Mouse (Mus musculus): Measurements from ENCODE around the gene Dok4. TPM values are rescaled to one million over a fixed set of nuclear protein-coding genes. Genes with fewer than 3 reads are reported as not detected.
"Not testable (repeated sequence)": the region's sequence is repeated elsewhere in the genome, so short reads cannot be mapped to it uniquely, and the experiment has no call there.

The Dok4 gene
- total and polyA plus RNA-seq, 3 experiments: 0.51 to 3.7 (median 0.93) TPM

- Histone ChIP-seq H3K9me3 (replicated peaks) (no peaks in the 10 kb centered on the region), H3K4me3 (ENCODE audit: low read depth, low read length) (peak overlapping the region; percentile 91), H3K4me1 (ENCODE audit: insufficient read depth, low read depth, low read length) (peaks cover 30% of the 10 kb centered on the region), H3K27me3 (ENCODE audit: insufficient read depth, low read length) (no peaks in the 10 kb centered on the region), H3K36me3 (replicated peaks) (peaks cover 35% of the 10 kb centered on the region)
- DNase-seq (ENCODE audit: low spot score) (peak; percentile 64), ATAC-seq (ENCODE audit: extremely low read depth, insufficient number of reproducible peaks, low FRiP score, poor library complexity, severe bottlenecking) (peak; percentile 31; the same call in 1 of the 2 replicates)
- TF ChIP-seq TAL1 (conservative IDR thresholded peaks at IDR 0.05; ENCODE audit: low read depth, low read length): no peak
- no peak for TF ChIP-seq CTCF (IDR thresholded peaks at IDR 0.05; ENCODE audit: low read depth, low read length)
- TF ChIP-seq GATA1 (IDR thresholded peaks at IDR 0.05; ENCODE audit: borderline replicate concordance, low read length): no peak
- TF ChIP-seq POLR2AphosphoS5 (IDR thresholded peaks at IDR 0.05; ENCODE audit: insufficient replicate concordance, low read depth, low read length): no peak
- no peak for TF ChIP-seq GATA2 (IDR thresholded peaks at IDR 0.05; ENCODE audit: borderline replicate concordance, low read depth, low read length)
Observed at GRCm38 (mm10) chr8:94838600-94838999, 37.5 kb downstream of the Dok4 start.

DNA sequence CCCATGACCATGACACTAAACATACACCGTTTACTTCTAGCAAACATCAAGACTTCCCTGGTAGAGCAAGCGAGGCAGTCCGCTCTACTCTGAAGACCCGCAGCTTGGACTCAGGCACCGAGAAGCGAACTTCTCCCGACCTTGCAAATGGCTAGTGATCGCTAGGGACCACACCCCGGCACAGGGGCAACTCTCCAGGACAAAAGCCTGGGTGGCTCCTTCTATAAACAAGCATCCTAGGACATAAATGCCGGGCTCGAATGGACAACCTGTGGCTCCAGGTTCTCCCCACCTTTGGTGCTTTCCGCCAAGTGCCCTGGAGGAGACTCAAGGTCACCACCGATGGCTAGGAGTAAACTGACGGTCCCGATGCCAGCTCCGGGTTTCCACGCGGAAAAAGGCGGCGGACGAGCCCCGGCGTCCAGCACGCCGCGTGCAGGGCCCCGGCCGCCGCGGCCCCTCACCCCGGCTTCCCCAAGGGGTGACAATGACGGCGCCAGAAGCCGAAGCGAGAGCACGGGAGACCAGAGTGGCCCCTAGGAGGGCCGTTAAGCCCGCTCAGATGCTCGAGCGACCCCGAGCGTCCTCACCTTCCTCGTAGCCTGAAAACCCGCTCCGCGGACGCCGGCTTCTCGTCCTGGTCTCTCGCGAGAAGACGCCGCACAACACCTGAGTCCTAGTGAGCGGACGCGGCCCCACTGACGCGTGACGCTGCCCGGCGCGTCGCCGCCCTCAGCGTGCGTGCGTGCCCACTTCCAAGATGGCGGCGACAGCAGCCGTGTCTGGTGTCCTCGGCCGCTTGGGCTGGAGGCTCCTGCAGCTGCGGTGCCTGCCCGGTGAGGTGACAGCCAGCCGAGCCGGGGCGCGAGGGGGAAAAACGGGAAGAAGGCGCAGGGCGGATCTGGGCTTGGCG lies 38.2 kb downstream of the Dok4 start, which contains the start of the genes Coq9 and Ciapin1:
TSS of gene Coq9 (plus strand) at position 660 of the 913 bp plus-strand sequence.
TSS of gene Ciapin1 (minus strand) at position 697 of the 913 bp plus-strand sequence.
- DNase-seq (ENCODE audit: low spot score) (peak; percentile 96), ATAC-seq (ENCODE audit: extremely low read depth, insufficient number of reproducible peaks, low FRiP score, poor library complexity, severe bottlenecking) (peak; percentile 93)
- no peak for TF ChIP-seq CTCF (IDR thresholded peaks at IDR 0.05; ENCODE audit: low read depth, low read length)
- TF ChIP-seq GATA1 (IDR thresholded peaks at IDR 0.05; ENCODE audit: borderline replicate concordance, low read length): no peak
- no peak for TF ChIP-seq TAL1 (conservative IDR thresholded peaks at IDR 0.05; ENCODE audit: low read depth, low read length)
- peak within 1 kb of the TSS; percentile 91 for H3K4me3 ChIP-seq (ENCODE audit: low read depth, low read length)
- no peaks in the 10 kb centered on the region for H3K27me3 ChIP-seq (ENCODE audit: insufficient read depth, low read length)
- peaks cover 31% of the 10 kb centered on the region for H3K4me1 ChIP-seq (ENCODE audit: insufficient read depth, low read depth, low read length)
- H3K36me3 ChIP-seq (replicated peaks): peaks cover 35% of the 10 kb centered on the region
- H3K9me3 ChIP-seq (replicated peaks): no peaks in the 10 kb centered on the region

DNA sequence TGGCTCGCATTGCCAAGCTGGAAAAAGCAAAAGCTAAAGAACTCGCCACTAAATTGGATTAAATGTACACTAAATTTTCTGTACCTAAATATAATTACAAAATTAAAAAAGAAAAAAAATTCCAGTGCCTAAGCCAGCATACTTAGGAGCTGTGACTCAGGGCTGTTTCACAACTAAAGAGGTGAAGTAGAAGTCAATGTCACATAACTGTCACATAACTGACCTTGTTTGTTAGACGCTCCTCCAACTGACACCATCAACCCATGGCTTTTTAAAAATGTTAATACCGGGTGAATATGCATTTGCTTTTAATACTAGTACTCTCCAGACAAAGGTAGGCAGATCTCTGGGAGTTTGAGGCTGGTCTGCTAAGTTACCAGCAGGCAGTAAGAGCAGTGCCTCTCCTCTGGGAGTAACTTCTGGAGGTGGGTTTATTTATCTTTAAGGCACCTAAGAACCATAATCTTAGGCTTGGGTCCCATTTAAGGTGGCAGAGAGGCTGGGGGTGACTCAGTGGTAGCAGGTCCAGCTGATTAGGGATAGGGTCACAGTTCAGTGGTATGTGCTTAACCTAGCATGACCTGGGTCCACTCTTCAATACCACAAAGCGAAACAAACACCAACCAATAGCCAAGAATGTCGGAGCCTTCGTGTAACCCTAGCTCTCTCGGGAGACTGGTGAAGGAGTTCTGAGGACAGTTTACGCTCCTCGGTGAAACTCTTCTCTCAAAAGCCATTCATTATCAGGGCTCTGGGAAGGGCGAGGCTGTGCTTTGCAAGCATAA lies 39.5 kb downstream of the Dok4 start:
- peak overlapping the region; percentile 91 for H3K4me3 ChIP-seq (ENCODE audit: low read depth, low read length)
- H3K27me3 ChIP-seq (ENCODE audit: insufficient read depth, low read length): no peaks in the 10 kb centered on the region
- ATAC-seq (ENCODE audit: extremely low read depth, insufficient number of reproducible peaks, low FRiP score, poor library complexity, severe bottlenecking) (no peak), DNase-seq (ENCODE audit: low spot score) (no peak)
- no peak for TF ChIP-seq CTCF (IDR thresholded peaks at IDR 0.05; ENCODE audit: low read depth, low read length)
- no peak for TF ChIP-seq GATA1 (IDR thresholded peaks at IDR 0.05; ENCODE audit: borderline replicate concordance, low read length)
- TF ChIP-seq GATA2 (IDR thresholded peaks at IDR 0.05; ENCODE audit: borderline replicate concordance, low read depth, low read length): no peak
- no peak for TF ChIP-seq TAL1 (conservative IDR thresholded peaks at IDR 0.05; ENCODE audit: low read depth, low read length)
- TF ChIP-seq POLR2AphosphoS5 (IDR thresholded peaks at IDR 0.05; ENCODE audit: insufficient replicate concordance, low read depth, low read length): no peak
- H3K36me3 ChIP-seq (replicated peaks): peaks cover 37% of the 10 kb centered on the region
- H3K4me1 ChIP-seq (ENCODE audit: insufficient read depth, low read depth, low read length): peaks cover 36% of the 10 kb centered on the region
- H3K9me3 ChIP-seq (replicated peaks): no peaks in the 10 kb centered on the region

- H3K4me1 ChIP-seq (ENCODE audit: insufficient read depth, low read depth, low read length): peaks cover 40% of the 10 kb centered on the region
Observed at GRCm38 (mm10) chr8:94835751-94836150, 40.4 kb downstream of the Dok4 start.

GRCm38 (mm10) chr8:94833901-94834405 lies 42.2 kb downstream of the Dok4 start:
- DNase-seq (ENCODE audit: low spot score); H3K27me3 ChIP-seq (ENCODE audit: insufficient read depth, low read length); ATAC-seq (ENCODE audit: extremely low read depth, insufficient number of reproducible peaks, low FRiP score, poor library complexity, severe bottlenecking); H3K9me3 ChIP-seq (replicated peaks); H3K4me3 ChIP-seq (ENCODE audit: low read depth, low read length): not testable (repeated sequence)
- H3K36me3 ChIP-seq (replicated peaks): peaks cover 46% of the 10 kb centered on the region
- peaks cover 36% of the 10 kb centered on the region for H3K4me1 ChIP-seq (ENCODE audit: insufficient read depth, low read depth, low read length)

More at GRCm38 (mm10) chr8:94835751-94836150, 40.4 kb downstream of the Dok4 start:
- H3K27me3 ChIP-seq (ENCODE audit: insufficient read depth, low read length); ATAC-seq (ENCODE audit: extremely low read depth, insufficient number of reproducible peaks, low FRiP score, poor library complexity, severe bottlenecking); DNase-seq (ENCODE audit: low spot score); H3K9me3 ChIP-seq (replicated peaks); H3K4me3 ChIP-seq (ENCODE audit: low read depth, low read length): not testable (repeated sequence)
- H3K36me3 ChIP-seq (replicated peaks): peaks cover 37% of the 10 kb centered on the region

GRCm38 (mm10) chr8:94828284-94828683 lies 47.8 kb downstream of the Dok4 start:
- Histone ChIP-seq H3K36me3 (replicated peaks) (peaks cover 92% of the 10 kb centered on the region), H3K27me3 (ENCODE audit: insufficient read depth, low read length) (no peaks in the 10 kb centered on the region; the same call in 1 of the 2 replicates), H3K9me3 (replicated peaks) (no peaks in the 10 kb centered on the region; the same call in 1 of the 2 replicates), H3K4me1 (ENCODE audit: insufficient read depth, low read depth, low read length) (peaks cover 25% of the 10 kb centered on the region; the same call in 1 of the 2 replicates), H3K4me3 (ENCODE audit: low read depth, low read length) (no peak overlapping the region)
- no peak for DNase-seq (ENCODE audit: low spot score)
- no peak for ATAC-seq (ENCODE audit: extremely low read depth, insufficient number of reproducible peaks, low FRiP score, poor library complexity, severe bottlenecking)
- TF ChIP-seq GATA1 (IDR thresholded peaks at IDR 0.05; ENCODE audit: borderline replicate concordance, low read length): no peak
- TF ChIP-seq TAL1 (conservative IDR thresholded peaks at IDR 0.05; ENCODE audit: low read depth, low read length): no peak
- no peak for TF ChIP-seq CTCF (IDR thresholded peaks at IDR 0.05; ENCODE audit: low read depth, low read length)
- no peak for TF ChIP-seq POLR2AphosphoS5 (IDR thresholded peaks at IDR 0.05; ENCODE audit: insufficient replicate concordance, low read depth, low read length)
